Mouse (Mus musculus): Measurements from ENCODE around the gene Olfr509.
"Not testable (repeated sequence)": the region's sequence is repeated elsewhere in the genome, so short reads cannot be mapped to it uniquely, and the experiment has no call there.

Gene Olfr509

DNA sequence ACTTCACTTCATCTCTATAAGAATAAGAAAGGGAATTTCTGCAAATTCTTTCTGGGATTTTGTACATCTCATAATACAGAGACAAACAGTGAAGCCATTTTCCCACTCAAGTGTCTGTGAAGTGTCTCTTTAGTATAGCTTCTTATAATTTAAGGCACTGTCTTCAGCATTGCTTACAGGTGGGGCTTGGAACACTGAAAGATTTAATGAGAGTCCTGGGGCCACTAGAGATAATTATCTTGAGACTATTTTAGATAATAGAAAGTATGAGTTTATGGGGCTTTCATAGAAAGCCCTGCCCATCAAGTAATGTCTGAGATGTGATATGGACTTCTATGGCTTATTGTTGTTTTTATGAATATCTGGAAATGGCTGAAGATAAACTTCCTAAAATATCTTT, at the start of gene Olfr509:
Gene Olfr509, minus strand, starts transcription at position 101 of the 400 bp plus-strand sequence.
- DNase-seq (ENCODE audit: low spot score in 2 of 2) = no peak

DNA sequence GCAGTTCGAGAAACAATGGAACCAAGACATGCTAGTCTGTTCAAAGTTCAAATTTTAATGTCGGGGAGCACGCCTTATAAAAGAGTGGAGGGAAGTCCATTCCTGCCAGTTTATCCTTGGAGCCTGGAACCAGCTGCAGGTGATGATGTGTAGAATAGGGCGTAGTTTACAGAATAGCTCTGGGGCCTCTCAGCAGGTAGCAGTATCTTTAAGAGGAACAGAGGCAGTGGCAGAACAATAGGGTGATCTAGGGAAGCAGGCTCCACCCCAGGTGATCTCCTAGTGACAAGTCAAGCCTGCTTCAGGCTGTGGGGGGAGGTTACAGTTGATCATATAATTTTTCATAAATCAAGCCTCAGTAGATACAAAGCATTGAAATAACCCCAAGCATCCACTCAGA, 27.2 kb upstream of the Olfr509 start:
- no peak for DNase-seq (ENCODE audit: low spot score in 2 of 2)

DNA sequence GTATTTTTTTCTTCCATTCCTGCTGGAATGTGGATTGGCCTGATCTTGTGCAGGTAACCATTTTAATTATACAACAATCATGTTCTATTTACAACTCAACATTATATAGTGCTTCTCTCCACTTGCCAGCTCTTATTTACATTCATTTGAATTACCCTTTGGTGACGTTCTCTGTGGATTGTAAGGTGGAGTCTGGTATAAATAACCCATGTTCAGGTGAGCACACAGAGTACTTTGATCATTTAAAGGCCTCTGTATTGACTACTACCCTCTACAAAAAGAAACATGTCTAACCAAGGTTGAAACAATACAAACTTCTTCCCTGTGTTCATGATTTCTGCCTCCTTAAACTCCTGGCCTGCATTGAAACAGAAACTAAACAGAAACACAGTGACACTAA, 19.4 kb upstream of the Olfr509 start:
- DNase-seq (ENCODE audit: low spot score in 2 of 2) = no peak

DNA sequence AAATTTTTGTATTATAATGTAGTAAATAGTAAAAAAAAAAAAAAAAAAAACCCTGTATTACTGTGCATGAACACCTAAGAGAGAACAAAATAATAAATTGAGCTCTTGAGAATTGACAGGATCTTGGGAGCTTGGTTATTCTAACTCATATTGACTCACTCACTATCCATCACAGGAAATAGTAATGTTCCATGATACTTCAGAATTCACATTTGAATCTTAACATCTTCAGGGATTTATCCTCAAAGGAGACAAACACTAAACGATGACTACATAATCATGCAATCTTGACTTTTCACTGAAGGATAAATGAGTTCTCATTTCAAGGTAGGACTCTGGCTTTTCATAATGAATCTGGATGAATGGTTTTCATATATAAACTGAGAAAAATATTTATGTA, 14.4 kb upstream of the Olfr509 start, which contains the start of gene Olfr510:
Gene Olfr510, plus strand, starts transcription at position 301 of the 400 bp plus-strand sequence.
- no peak for DNase-seq (ENCODE audit: low spot score in 2 of 2)

DNA sequence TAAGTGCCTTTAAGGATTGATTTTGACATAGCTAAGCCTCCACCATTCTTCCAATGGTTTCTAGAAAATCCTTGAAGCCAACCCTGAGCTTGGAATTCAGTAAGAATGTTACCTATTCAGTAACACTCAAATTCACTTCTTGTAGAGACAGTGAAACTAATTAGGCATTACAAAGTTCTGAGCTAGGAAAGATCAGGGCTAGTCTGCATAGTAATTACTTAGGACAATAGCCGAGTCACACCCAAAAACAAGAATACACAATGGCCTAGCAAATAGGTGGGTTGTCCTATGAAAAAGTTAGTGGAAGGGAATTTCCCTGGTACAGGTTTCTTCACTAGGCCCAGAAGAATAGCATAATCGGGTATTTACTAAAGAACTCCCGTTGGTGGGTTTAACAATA, 10.7 kb upstream of the Olfr509 start:
- DNase-seq (ENCODE audit: low spot score in 2 of 2) = no peak

DNA sequence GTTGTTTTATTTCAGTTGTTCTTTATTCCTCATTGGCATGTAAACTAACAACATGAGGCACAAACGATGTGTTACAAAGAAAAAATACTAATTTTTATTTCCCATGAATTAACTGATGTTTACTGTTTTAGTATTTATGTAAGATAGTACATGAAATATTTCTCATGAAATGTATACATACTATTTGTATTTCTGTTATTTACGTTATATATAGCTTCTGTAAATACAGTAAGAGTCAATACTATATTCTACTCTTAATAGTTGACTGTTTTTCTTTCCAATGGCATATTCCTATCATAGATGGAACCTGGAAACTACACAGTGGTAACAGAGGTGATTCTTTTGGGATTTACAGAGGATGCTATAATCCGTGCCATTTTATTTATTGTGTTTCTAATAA, 22.0 kb downstream of the Olfr509 start, which contains the start of gene Olfr508:
Gene Olfr508, plus strand, starts transcription at position 301 of the 400 bp plus-strand sequence.
- DNase-seq (ENCODE audit: low spot score in 2 of 2) = no peak

DNA sequence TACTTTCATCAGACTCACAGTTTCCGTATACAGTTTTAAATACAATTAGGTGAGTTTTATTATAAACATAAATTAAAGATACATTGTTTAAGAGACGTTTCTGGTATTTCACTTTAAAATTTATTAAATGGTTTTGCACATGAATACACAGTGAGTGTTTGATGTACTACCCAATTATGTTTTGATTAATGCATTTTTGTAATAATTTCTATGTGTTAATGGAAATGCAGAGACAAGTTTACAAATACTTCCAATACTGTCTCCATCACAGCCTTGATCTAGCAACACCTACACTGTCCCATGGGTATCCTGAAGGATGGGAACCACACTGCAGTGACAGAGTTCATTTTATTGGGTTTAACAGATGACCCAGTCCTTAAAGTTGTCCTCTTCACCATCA, 30.2 kb downstream of the Olfr509 start, which contains the start of gene Olfr507:
Gene Olfr507, plus strand, starts transcription at position 301 of the 400 bp plus-strand sequence.
- DNase-seq (ENCODE audit: low spot score in 2 of 2) = no peak

DNA sequence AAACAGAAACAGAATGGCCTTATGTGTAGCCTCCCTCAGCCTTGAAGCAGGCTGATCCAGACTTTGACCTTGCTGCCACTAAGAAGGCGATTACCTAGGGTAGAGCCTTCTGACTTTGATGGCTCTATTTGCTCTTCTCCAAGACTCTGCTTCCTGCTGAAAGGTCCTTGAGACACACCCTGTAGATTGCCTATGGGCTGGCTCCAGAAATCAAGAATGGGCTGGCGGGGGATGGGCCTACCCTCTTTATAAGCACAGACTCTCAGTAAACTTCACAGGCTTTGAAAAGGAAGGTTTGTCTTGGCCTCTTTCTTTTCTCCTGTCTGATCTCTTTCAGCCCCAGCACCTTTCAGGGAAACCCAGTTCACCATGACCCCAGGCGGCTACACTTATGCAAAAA, 34.9 kb downstream of the Olfr509 start:
- not testable (repeated sequence) for DNase-seq (ENCODE audit: low spot score in 2 of 2)

DNA sequence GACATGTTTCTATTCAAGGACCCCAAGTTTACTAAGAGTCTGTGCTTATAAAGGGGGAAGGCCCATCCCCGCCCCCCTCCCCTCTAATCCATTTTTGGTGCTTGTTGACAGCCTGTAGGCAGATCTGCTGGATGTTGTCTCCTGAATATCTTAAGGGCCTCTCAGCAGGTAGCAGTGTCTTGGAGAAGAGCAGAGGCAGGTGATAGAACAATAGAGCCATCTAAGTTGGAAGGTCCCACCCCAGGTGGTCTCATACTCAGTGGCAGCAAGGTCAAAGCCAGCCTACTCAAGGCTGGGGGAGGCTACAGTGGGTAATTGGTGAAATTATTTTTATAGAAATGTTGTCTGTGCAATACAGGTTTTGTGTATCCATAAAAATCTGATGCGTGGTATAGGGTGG, 37.6 kb downstream of the Olfr509 start:
- DNase-seq (ENCODE audit: low spot score in 2 of 2) = no peak

DNA sequence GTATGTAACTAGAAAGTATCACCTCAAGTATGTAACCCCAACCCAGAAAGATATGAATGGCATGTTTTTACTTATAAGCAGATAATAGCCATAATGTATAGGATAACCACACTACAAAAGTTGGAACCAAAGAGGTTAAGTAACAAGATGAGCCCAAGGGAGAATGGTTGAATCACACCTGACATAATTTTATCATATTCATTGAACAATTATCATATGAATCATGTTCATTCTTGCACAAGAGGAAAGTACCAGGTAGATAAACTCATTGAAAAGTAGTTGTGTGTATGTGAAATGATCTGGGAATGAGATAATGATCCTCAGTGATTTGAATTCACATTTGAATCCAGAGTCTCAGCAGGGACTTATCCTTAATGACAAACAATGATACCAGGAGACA, 41.2 kb downstream of the Olfr509 start, which contains the start of gene Olfr506:
Gene Olfr506, plus strand, starts transcription at position 301 of the 400 bp plus-strand sequence.
- DNase-seq (ENCODE audit: low spot score in 2 of 2) = no peak

DNA sequence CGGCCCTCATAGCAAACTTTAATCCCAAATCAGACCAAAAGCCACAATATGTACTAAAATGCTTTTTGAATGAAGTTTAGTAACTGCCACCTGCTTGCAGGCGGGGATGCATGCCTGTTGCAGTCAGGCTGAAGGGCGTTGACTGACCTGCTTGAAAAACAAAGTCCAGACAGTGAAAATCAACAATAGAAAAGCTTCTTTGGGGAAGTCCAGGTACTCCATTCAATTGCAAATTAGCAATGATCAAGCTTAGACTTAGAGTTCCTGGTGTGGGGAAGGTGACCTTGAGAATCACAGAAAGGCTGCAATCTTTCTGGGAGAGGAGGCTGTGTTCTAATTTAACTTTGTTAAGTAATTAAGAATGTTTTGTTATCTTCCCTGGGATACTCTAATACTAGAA, 49.8 kb downstream of the Olfr509 start:
- not testable (repeated sequence) for DNase-seq (ENCODE audit: low spot score in 2 of 2)

Data from right cerebral cortex, adult 2 months (tissue).